Mouse (Mus musculus) left cerebral cortex, postnatal 4 days (tissue): ENCODE measurements at regions not wholly inside any gene's neighbourhood (a gene's known extent, or its start where the extent isn't known, plus 50 kb on each side); places are given as distances from the start of the nearest gene placed in this dataset.
A peak's percentile ranks its signal among the peaks of the same experiment; 100 is the strongest.

Experiments used
- DNase-seq: peaks from one replicate; pipeline ENCODE4 v3.0.0-alpha.2; 2022
- intact Hi-C: fragments of 180-260 bp; cut with DNase I; formaldehyde crosslinking; loops from one replicate; pipeline ENCODE4 v1.15.1; 2025

- intact Hi-C loops, result no loop called here
Measured at GRCm38 (mm10) chr10:53852091-53852490, 101.2 kb upstream of the Fam184a start.

GRCm38 (mm10) chr10:53850568-53850967 is 99.6 kb upstream of the Fam184a start:
- DNase-seq, result no peak
- intact Hi-C loops, result no loop called here

More at GRCm38 (mm10) chr10:53852091-53852490, 101.2 kb upstream of the Fam184a start:
- peak; percentile 75 for DNase-seq

- no peak for DNase-seq
- intact Hi-C loops, result no loop called here
Measured at GRCm38 (mm10) chr10:53813244-53813620, 62.3 kb upstream of the Fam184a start.

- intact Hi-C loops, result no loop called here
- DNase-seq, result no peak
Measured at GRCm38 (mm10) chr10:53812597-53813243, 61.8 kb upstream of the Fam184a start.

GRCm38 (mm10) chr10:53811904-53812596 is 61.1 kb upstream of the Fam184a start:
- DNase-seq, result peak; percentile 72
- intact Hi-C loops, result no loop called here

GRCm38 (mm10) chr10:53806697-53807096 is 55.8 kb upstream of the Fam184a start:
- intact Hi-C loops, result no loop called here
- no peak for DNase-seq

GRCm38 (mm10) chr10:53801048-53801641 is 50.2 kb upstream of the Fam184a start:
- DNase-seq, result no peak
- intact Hi-C loops, result no loop called here
